Mouse (Mus musculus) thymus, postnatal 36 days (tissue): ENCODE measurements around the gene Gm35315.
"Not testable (repeated sequence)": the region's sequence is repeated elsewhere in the genome, so short reads cannot be mapped to it uniquely, and the experiment has no call there.

ENCODE experiments used
- DNase-seq, 2 experiments: peaks; one replicate each; pipeline ENCODE4 v3.0.0; 2022; ENCODE audit warnings: mixed read lengths in 2 of 2

The Gm35315 gene

DNA sequence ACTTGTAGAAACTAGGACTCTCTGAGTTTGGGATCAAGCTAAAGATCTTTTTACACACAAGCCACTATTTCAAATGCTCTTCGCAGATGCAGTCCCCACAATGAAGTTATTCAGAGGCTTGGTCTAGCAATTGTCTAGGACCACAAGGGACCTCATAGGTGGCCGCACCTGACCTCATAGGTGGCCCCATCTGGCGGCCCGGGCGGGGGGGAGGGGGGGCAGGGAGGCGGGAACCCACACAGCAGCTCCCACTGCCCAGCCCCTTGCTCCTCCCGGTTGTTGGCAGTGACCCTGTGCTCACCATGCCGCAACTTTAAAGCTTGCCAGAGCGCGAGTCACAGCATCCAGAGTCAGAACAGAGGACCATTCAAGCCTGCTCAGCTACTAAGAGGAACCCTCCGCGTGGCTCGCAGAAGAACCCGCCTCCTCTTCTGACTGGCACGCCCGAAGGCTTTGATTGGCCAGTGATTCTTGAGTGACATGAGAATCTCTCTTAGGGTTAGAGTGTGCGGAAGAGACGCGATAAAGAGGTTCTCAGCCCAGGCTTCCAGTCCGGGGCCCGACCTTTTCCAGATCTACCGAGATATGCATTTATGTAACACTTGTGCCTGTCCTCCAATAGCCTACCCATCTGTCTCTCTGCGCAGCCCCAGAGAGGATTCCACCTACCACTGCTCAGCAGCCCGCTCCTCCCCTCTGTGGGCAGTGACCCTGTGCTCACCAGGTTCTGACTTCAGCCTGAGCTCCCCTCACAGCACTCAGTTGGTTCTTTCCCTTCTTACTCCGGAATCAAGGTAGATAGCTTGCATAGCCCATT is at the start of gene Gm35315:
Gm35315 (minus strand) TSS at position 391 of the 817 bp plus-strand sequence.
- peak; percentile 85 to 90 for DNase-seq

DNA sequence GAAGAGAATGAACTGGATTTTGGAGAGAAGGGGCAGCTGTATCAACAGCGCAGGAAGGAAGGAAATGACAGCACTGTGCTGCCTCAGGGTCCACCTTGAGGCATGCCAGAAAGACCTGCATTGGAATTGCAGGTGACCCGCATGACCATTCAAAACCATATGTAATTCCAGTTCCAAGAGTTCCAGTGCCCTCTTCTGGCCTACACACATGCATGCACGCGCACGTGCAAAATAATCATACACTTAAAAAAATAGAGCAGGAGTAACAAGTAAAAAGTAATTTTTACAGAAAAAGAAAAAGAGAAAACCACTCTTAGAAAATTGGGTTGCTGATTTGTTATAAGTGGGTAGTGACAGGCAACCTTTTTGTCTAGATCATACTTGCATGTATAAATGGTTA is 48.8 kb upstream of the Gm35315 start:
- DNase-seq: peak; percentile 9 to 14

DNA sequence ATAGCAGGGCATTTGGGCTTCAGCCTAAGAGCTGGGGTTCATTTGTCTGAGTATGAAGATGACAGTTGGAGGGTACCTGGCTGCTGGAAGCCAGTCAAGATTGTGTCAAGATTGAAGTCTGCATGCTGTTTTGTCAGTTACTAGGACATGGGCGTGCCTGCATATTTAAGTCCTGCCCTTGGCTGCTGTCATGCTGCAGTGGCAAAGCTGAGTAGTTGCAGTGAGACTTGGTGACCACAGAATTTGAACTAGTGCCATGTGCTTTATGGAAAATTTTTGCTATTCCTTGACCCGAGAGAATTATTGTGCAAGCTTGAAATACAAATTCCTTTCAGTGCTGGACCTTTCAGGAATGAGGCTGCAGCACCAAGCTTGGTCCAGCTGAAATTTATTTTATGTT is 48.1 kb upstream of the Gm35315 start:
- DNase-seq: no peak

DNA sequence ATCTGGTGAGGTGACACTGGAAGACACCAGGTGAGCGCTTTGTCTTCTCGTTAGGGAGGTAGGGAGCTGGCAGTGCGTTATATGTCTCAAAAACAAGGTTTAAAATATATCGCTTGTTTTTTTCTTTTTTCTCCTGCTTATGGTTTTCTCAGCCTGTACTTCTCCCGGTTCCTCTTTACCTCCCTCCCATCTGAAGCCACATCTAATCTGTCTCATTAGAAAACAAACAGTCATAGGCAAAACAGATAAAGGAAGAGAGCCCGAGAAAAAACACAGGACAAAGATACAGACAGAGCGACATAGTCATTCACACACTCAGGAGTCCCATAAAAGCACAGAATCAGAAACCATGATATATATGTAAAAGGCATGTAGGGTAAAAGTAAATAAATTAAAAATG is 46.2 kb upstream of the Gm35315 start:
- DNase-seq: no peak

DNA sequence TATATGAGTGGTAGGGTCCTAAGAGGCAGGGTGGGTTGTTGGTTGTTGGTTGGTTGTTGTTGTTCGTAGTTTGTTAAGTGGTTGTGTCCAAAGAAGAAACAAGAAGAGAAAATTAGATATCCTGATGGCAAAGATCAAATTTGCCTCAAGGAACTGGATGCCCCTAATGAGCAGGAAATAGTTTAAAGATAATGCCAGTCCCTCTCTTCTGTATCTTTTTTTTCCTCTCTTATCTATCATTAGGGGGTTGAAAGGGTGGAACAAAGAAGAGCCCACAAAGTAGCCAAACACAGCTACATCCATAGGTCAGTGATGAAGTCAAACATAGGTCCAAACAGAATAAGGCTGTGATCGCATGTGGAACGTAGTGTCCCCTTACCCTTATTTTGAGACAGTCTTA is 45.1 kb upstream of the Gm35315 start:
- DNase-seq: no peak

DNA sequence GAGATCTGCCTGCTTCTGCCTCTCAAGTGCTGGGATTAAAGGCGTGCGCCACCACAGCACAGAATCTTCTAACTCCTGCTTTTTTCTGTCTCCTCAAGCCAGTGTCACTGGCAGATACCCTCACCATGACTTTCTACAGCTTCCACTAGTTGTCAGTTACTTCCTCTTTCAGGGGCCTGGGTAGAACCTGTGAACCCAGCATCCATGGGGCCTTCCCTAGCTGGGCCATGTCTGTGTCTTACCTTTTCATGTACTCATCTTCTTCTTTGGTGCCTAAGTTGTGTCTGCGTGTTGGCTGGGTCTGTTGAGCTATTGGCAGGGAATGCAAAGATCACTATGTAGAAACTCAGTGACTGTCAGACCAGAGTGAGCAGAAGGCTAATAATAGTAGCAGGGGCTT is 43.6 kb upstream of the Gm35315 start:
- no peak for DNase-seq

DNA sequence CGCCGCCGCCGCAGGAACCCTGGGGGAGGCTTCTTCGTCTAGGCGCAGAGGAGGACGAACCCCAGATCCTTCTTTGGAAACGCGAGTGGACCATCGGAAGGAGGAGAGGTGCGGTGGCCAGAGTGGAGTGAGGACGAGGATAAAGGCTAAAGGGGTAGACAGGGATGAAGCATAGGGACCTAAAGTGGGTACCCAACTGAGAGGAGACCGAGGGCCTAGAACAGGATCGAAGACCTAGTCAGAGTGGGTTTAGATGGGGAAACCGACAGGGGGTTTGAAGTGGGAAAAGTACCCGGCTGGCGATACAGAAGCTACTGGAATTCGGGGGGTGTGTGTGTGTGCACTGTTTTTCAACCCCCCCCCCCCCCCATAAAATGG is 41.9 kb upstream of the Gm35315 start:
- no peak for DNase-seq

DNA sequence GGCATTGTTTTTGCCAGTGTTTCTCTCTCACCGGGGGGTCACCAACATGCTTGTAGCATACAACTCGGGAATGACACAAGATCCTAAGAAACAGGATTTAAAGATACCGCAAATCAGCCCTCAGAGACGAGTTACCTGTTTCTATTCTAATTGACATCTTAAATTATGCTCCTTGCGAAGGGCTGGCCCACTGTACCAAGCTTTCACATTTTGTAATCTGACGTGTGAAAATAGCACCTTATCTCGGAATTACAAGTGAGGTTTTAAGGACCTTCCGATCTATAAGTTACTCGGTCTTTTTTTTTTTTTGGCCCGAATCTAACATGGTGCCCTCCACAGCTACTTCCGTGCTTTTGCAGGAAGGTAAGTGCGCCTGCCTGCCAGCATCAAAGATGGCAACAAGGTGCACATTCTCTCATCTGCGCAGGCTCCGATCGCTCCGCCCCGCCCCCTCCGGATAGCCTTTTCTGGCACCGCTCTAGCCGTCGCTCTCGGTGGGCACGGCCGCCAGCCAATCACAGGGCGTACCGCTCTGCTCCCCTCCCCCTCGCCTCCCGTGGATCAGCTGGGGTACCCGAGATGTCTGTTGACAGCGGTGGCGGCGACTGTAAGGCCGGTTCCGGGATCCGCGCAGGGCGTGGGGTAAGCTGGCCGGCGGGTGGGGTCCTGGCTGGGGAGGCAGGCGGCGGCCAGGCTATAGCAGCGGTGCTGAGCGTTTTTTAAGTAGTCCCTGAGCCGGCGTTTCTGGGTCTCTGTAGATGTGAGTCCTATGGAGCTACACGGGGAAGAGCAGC is 41.3 kb upstream of the Gm35315 start, which contains the start of gene Chfr:
Chfr (plus strand) TSS at position 550 of the 794 bp plus-strand sequence.
- peak; percentile 99 for DNase-seq

DNA sequence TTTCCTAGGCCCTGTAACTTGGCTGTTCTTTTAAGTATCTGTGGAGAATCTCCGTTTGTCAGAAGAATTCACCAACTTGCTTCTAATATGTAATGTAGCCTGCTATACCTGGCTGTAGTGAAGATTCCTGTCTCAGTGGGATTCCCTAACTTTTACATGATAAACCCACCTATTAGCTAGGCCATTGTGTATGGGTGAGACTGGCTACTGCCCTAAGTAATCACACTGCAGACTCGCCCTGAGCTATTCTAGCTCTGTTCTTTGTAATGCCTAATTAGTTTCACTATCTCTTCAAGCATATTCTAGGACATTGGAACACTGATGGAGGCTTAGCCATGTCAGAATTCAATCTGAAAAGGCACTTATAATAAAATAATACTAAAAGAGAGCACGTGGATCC is 28.2 kb upstream of the Gm35315 start:
- not testable (repeated sequence) for DNase-seq

DNA sequence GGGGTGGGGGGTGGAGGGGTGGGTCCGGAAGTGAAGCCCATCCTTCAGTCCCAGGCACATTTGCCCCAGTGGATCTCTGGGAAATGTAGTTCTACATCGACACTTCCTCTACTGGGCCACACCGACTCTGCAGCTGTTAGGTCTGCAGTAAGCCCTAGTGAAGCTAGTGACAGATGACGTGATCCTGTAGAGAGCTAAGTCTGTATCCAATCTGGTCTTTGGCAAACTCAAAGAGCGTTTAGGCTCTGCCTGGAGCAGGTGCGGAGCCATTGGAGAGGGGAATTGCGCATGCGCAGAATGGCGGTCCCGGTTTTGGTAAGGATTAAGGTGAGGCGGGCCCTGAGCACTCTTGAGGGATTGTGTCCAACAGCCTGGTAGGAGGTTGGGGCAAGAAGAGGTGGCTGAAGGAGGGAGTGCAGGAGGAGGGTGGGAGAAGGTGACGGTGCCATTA is 15.8 kb upstream of the Gm35315 start, which contains the start of gene Zfp605:
Zfp605 (plus strand) TSS at position 102 of the 451 bp plus-strand sequence.
- peak; percentile 84 to 86 for DNase-seq

DNA sequence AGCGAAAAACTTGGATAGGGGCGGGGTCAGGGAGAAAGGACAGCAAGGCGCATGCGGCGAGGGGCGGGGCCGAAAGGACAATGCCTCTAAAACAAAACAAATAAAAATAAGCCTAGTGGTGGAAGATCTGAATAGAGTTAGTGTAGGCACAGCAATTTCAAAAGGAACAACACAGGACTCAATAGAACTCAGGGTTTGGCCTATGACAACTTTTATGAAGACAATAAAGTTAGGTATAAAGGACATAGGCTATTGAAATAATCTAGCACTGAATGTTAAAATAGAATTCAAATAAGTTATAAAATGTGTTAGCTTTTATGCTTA is 14.0 kb upstream of the Gm35315 start:
- DNase-seq: no peak

DNA sequence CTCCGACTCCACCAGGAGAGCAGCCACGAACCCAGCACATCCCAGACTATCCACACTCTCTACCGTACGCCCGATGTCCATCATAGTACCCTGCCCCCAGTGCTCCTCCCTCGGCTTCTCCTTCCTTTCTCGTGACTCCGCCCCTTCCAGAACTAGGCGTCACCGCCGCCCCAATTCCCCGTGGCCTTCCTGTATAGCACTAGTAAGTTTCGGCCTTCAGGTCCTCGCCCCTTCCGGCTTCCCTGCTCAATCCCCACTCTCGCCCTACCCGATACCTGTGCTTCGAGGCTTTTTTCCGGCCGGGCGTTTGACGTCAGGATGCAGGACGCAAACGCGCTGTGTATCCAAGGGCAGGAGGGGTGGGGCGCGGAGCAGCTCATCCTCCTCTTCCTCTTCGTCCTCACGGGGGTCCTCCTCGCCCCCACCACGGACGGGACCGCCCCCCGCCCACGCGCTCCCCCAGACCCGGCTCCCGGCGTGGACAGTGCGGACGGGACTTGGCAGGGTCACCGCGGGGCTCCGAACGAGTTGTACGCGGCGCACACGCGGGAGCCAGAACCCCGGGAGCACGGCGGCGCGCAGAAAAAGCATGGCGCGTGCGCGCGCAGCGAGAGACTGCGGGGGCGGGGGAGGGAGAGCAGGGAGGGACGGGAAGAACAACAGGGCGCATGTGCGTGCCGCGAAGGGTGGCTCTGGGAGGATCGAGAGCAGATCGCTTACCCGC is 13.5 kb upstream of the Gm35315 start, which contains the start of gene Gtpbp6:
Gtpbp6 (minus strand) TSS at position 617 of the 724 bp plus-strand sequence.
- DNase-seq: peak; percentile 93 to 97

DNA sequence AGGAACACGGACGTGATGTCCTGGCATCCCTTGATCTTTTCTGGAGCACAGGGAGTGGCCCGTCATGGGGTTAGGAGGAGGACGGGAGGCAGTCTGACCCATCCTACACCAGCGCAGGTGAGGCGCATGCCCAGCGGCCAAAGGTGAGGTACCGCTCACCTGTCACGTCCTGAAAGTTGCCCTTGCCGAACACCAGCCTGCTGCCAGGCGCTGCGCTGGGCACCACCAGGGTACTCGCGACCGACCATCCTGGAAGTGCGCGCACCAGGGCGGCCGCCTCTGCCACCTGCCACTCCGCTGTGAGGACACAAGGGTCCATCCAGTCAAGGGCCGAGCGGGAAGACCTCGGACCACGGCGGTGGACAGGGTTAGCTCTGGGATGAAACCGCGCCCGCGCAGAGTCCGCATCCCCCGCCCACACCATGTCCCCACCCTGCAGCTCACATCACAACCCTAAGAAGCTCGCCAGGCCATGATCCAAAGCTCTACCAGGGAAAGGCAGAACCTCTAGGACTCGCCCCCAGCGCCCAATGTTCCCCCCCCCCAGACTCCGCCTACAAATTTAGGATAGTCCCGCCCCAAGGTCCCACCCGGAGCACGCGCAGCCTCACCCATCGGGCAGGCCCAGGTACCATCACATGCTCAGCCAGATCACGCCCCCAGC is 12.8 kb upstream of the Gm35315 start:
- peak in 1 of 2 experiments; percentile 62 for DNase-seq

DNA sequence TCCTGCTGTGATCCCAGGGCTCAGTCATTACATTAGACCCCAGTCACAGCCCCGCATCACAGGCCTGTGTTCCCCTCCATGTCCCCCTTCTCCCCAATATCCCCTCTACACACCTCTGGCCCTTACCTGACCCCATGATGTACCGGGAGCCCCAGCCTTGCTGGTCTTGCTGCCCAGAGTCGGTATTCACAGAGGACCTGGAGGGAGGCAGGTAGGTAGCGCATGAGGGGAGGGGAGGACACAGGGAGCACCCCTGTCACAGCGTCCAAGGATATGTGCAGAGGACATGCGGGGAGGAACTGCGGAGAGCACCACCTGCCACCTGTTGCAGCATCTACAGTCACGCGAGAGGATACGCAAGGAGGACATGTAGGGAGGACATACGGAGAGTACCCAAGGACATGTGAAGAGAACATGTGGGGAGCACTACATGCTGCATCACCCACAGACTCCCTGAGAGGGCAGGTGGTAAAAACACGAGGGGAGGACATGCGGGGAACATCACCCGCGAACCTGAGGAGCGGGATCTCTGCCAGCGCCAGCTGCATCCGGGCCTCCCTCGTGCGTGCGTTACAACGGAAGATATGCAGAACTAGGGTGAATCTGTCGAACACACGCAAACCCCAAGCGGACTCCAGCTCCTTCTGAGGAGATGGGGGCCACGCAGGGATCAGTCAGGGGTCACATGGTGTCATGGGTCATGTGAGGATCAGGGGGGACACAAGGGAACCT is 12.1 kb upstream of the Gm35315 start:
- peak in 1 of 2 experiments; percentile 22 for DNase-seq

DNA sequence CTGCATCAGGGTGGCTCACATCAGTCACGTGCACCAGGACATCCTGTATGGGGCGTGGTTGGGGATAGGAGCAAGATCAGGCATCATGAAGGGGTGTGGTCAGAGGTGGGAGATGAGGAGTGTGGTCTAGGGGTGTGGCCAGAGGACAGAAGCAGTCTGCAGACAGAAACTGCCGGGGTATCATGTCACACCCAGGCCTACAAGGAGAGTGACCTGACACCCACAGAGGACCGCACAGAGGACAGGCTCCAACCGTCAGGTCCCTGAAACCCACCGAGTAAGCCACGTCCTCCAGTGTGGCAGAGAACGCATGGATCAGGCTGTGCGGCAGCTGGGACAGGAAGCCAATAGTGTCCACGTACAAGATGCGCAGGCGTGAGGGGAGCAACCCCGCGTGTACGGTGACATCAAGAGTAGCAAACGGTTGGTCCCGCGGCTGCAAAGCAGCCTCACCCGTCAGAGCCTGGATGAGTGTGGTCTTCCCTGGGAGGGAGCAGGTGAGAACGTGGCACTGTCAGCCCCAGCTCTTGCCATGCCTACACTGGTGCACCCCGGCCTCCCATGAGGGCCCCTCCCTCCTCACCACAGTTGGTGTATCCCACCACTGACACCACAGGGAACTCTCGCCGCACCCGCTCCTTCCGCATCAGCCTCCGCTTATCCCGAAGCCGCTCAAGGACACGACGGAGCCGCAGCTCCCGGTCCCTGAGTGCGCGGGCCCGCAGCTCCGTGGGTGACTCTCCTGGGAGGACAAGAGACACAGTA is 10.6 kb upstream of the Gm35315 start:
- DNase-seq: peak in 1 of 2 experiments; percentile 24

DNA sequence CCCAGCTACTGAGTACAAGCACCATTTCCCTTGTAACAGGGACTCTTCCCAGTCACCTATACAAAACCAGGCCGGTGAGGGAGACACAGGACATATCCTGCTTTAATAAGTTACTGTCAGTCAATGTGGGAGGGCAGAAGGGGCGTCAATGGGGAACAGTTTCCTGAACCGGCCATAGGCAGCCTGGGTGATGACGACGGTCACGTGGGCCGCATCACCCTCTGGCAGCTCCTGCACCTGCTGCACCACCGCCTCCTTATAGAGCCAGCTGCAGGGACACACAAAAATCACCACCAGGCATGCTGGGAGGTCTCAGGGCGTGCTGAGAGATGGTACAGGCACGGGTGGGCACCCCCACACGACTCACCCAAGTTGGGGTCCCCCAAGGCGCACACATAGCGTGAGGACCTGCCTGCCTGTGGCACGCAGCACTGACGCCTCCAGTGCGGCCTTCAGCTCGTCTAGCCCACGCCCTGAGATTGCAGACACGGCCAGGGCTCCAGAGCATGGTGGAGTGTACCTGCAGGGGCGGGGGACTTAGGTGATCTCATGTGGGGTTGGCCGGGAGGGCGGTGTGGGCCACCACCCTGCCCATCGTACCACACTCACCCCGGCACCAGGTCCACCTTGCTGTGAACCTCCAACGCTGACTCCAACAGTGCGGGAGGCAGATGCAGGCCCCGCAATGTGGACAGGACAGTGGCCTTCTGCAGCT is 9.8 kb upstream of the Gm35315 start:
- DNase-seq: no peak

DNA sequence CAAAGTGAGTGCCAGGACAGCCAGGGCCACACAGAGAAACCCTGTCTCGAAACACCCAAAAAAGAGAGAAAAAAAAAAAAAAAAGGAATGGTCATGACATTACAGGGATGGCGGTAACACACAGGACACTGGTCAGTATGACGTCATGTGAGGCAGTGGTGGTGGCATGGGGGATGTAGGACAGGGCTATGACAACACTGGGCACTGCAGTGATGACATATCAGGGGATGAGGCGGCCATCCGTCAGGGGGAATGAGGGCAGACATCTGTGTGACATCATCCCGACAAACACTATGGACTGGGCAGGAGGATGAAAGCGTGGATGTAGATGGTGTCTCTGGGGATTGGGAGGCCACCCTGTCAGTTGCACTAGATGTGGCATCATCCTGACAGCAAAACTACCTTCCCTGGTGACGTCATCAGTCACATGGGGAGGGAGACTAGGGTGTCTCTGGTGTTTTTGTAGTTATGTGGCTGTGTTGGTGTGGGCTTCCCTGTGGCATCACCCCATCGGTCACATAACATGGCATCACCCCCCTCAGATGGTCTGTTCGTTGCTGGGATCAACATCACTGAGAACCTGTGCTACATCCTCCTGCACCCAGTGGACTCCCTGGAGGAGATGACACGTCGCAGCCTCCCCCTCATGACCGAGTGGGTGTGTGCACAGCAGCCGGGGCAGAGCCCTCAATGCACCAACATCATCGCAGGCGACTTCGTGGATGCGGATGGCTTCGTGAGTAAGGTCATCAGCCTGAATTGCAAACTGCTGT is 8.8 kb upstream of the Gm35315 start:
- no peak for DNase-seq

DNA sequence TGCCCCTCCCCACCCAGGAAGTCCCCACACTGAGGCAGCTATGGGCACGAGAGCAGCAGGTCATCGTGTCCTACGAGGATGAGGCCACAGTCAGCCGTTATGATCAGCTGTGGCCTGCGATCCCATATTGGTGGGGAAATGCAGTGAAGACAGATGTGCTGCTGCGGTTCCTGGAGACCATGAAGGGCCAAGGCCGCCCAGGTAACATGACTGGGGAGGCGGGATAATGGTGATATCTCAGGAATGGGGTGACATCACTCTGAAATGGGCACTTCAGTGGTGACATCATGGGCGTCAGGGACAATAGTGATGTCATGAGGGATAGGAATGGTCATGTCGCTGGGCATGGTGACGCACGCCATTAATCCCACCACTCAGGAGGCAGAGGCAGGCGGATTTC is 8.2 kb upstream of the Gm35315 start:
- DNase-seq: no peak

DNA sequence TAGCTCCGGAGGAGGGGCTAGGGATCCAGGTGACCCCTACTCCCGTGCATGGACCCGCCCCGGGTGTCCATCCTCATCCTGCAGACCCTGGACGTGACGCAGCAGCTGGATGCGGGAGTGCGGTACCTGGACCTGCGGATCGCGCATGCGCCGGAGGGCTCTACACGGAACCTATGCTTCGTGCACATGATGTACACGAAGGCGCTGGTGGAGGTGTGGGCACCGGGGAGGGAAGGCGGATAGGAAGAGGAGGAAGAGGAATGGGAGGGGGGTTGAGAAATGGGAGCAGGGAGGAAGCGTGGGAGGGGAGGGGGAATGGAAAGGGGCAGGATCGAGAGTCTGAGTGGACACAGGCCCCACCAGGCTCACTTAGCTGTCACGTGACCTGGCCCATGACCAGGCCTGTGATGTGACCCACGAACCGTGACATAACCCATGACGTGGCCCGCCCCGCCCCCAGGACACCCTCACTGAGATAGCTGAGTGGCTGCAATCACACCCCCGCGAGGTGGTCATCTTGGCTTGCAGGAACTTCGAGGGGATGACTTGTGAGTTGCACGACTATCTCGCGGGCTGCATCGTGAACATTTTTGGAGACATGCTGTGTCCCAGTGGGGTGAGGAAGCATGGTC is 7.6 kb upstream of the Gm35315 start:
- DNase-seq: peak in 1 of 2 experiments; percentile 60
